Mouse (Mus musculus) ovary, adult 10 weeks (tissue): ENCODE data around the gene 6430531B16Rik. TPM values are rescaled to one million over a fixed set of nuclear protein-coding genes. Genes with fewer than 3 reads are reported as not detected.

Experiments used
- polyA plus RNA-seq: library from polyadenylated mRNA; stranded (reverse); fragments of 350-450 nt; fragmentation: Illumina TruSeq; extraction: RNeasy Lipid Tissue Mini Kit (QIAGEN cat#74804); gene quantifications from one replicate; pipeline ENCODE4 v1.2.3, GENCODE M21; 2014

6430531B16Rik gene
- polyA plus RNA-seq: not detected

DNA sequence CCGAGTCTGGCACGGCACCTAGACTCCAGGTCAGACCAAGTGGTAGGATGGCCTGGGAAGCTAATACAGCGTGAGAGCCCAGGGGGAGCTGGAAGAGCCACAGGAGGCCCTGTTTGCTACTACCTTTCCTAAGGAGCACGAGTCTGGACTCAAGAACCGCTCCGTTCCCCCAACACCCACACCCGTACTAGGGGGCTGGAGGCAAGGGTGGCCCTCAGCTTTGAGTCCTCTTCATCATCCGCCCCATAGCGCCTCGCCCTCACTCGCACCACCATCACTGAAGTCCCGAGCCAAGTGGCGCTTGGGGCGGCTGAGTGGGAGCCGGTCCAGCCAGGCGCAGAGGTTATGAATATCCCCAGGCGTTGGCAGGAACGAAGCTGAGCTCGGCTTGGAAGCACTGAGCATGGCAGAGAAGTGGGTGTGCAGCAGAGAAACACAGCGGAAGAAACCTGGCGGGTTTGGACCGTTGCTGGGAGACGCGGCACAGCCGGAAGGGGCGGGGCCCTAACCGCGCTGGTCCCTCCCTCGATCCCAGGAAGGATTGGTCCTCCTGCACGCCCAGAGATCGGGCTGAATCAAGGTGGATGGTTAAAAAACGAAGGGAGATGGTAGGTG lies at the start of gene 6430531B16Rik:
Gene 6430531B16Rik (minus strand): TSS at position 478 of the 615 bp plus-strand sequence.

DNA sequence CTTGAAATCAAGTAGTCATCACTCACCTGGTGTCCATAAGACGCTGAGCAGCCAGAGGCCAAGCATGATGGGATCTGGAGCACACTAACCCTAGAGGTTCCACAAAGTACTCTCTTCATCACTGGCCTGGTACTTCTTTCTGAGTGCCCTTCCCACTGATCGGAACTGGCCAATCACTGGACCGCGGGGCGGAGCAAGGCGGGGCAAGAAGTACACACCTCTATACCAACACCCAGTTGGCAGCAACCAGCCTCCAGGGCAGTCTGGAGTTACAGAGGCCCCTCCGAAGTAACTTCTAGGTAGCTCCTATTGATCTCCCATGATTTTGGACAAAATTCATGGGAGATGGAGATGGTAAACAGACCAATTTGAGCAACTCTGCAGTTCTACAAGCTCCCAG lies 13.9 kb upstream of the 6430531B16Rik start, which contains the start of gene Adam8:
Gene Adam8 (minus strand): TSS at position 157 of the 400 bp plus-strand sequence.

DNA sequence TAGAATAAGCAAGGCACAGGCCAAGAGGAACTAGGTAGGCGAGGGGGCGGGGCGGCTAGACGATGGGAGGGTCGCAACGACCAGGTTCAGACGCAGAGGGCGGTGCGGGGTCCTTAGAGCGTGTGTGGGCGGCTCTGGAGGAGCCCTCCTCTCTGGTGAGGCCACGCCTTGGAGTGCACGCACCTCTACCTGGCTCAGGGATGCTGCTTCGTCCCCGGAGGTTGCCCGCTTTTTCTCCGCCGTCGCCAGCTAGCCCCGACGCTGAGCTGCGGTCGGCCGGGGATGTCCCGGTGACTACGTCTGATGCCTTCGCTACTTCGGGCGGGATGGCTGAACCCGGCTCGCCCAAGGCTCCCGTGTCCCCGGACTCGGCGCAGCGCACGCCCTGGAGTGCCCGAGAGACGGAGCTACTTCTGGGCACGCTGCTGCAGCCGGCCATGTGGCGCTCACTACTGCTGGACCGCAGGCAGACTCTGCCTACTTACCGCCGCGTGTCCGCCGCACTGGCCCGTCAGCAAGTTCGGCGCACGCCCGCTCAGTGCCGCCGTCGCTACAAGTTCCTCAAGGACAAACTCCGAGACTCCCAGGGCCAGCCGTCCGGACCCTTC lies 34.8 kb downstream of the 6430531B16Rik start, which contains the start of gene Utf1:
Gene Utf1 (plus strand): TSS at position 116 of the 608 bp plus-strand sequence.

Other genes starting within 250 kb of the 6430531B16Rik start
- gene Adgra1, start 144.6 kb downstream of the 6430531B16Rik start, polyA plus RNA-seq: 0.88 TPM
- gene Kndc1, start 84.1 kb downstream of the 6430531B16Rik start, polyA plus RNA-seq: 0.23 TPM
- not detected for gene Utf1, start 35.0 kb downstream of the 6430531B16Rik start, polyA plus RNA-seq
- 0.54 TPM for gene Adam8, start 13.8 kb upstream of the 6430531B16Rik start, polyA plus RNA-seq
- gene Zfp511, start 57.6 kb upstream of the 6430531B16Rik start, polyA plus RNA-seq: 7.2 TPM
- gene Tubgcp2, start 57.9 kb upstream of the 6430531B16Rik start, polyA plus RNA-seq: 38.6 TPM
- 0.60 TPM for gene Msx3, start 70.3 kb upstream of the 6430531B16Rik start, polyA plus RNA-seq
- gene Caly, start 103.8 kb upstream of the 6430531B16Rik start, polyA plus RNA-seq: not detected
- not detected for gene Prap1, start 114.6 kb upstream of the 6430531B16Rik start, polyA plus RNA-seq
- gene Fuom, start 123.7 kb upstream of the 6430531B16Rik start, polyA plus RNA-seq: 20.8 TPM
- gene Paox, start 137.0 kb upstream of the 6430531B16Rik start, polyA plus RNA-seq: 5.7 TPM
- 99.4 TPM for gene Echs1, start 137.7 kb upstream of the 6430531B16Rik start, polyA plus RNA-seq
- 3.0 TPM for gene Mtg1, start 158.8 kb upstream of the 6430531B16Rik start, polyA plus RNA-seq
- 2.9 TPM for gene Sprn, start 176.1 kb upstream of the 6430531B16Rik start, polyA plus RNA-seq
- gene Olfr522, start 186.0 kb upstream of the 6430531B16Rik start, polyA plus RNA-seq: not detected
- not detected for gene Olfr523, start 194.5 kb upstream of the 6430531B16Rik start, polyA plus RNA-seq
- not detected for gene Olfr524, start 227.2 kb upstream of the 6430531B16Rik start, polyA plus RNA-seq
- gene Cd163l1, start 239.5 kb upstream of the 6430531B16Rik start, polyA plus RNA-seq: not detected